Mouse (Mus musculus): ENCODE measurements at regions not wholly inside any gene's neighbourhood (a gene's known extent, or its start where the extent isn't known, plus 50 kb on each side); places are given as distances from the start of the nearest gene placed in this dataset.
A peak's percentile ranks its signal among the peaks of the same experiment; 100 is the strongest.

DNA sequence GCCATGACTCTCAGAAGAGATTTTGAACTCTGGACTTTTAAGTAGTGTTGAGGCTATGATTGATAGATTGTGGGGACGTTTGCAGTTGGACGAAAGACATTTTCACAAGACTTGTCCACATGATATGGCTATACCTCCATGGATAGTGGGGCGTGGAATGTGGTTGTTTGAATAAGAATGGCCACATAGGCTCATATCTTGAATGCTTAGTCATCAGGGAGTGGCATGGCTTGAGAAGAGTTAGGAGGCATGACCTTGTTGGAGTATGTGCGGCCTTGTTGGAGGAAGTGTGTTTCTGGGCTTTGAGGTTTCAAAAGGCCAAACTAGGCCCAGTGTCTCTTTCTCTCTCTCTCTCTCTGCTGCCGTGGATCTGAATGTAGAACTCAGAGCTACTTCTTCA is 204.7 kb upstream of the Pclo start:
- no peaks in the 10 kb centered on the region for H3K4me1 ChIP-seq (ENCODE audit: control insufficient read depth, insufficient read depth, low read length)
- H3K27me3 ChIP-seq (ENCODE audit: control insufficient read depth, insufficient read depth, low read length): no peaks in the 10 kb centered on the region
- no peaks in the 10 kb centered on the region for H3K79me2 ChIP-seq (ENCODE audit: control insufficient read depth, insufficient read depth, low read length)
- H3K36me3 ChIP-seq (ENCODE audit: control insufficient read depth, insufficient read depth, low read length): no peaks in the 10 kb centered on the region
- WGBS: 76% methylated on average over 5 of the region's 5 CpGs
- no peak overlapping the region for H3K4me3 ChIP-seq (ENCODE audit: insufficient read depth, low read depth, low read length)
- no peak for TF ChIP-seq POLR2A (IDR thresholded peaks at IDR 0.05; ENCODE audit: extremely low read depth, insufficient read depth, low read length)
- no peak for TF ChIP-seq CTCF (IDR thresholded peaks at IDR 0.05; ENCODE audit: low read depth, low read length)
- no peak overlapping the region for H3K27ac ChIP-seq (replicated peaks; ENCODE audit: insufficient read depth, low read depth, low read length)
- H3K9ac ChIP-seq (ENCODE audit: low read depth, low read length): no peak overlapping the region
- DNase-seq (ENCODE audit: extremely low read depth, low read depth, low spot score): no peak

DNA sequence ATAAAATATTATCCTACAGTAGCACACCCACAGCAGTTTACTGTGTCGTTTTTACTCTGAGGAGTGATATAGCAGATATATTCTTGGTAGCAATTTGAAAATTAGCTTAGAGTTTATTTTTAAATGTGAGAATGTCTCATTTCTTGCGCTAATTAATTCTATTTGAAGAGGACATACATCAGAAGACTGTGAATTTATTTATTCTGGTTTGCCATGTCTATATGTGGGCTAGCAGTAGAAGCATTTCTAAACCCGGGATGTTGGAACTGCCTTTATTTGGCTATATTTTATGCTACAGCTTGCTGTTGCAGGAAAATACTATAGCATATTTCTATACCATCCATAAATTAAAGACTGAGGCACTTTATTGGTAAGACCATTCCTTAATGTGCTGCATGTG is 203.0 kb upstream of the Pclo start:
- no peaks in the 10 kb centered on the region for H3K27me3 ChIP-seq (ENCODE audit: control insufficient read depth, insufficient read depth, low read length)
- no peak overlapping the region for H3K9ac ChIP-seq (ENCODE audit: low read depth, low read length)
- no peaks in the 10 kb centered on the region for H3K4me1 ChIP-seq (ENCODE audit: control insufficient read depth, insufficient read depth, low read length)
- H3K36me3 ChIP-seq (ENCODE audit: control insufficient read depth, insufficient read depth, low read length): no peaks in the 10 kb centered on the region
- H3K27ac ChIP-seq (replicated peaks; ENCODE audit: insufficient read depth, low read depth, low read length): no peak overlapping the region
- WGBS: 72% methylated on average over 3 of the region's 3 CpGs
- no peaks in the 10 kb centered on the region for H3K79me2 ChIP-seq (ENCODE audit: control insufficient read depth, insufficient read depth, low read length)
- DNase-seq (ENCODE audit: extremely low read depth, low read depth, low spot score): no peak
- H3K4me3 ChIP-seq (ENCODE audit: insufficient read depth, low read depth, low read length): no peak overlapping the region
- TF ChIP-seq CTCF (IDR thresholded peaks at IDR 0.05; ENCODE audit: low read depth, low read length) (no peak), POLR2A (IDR thresholded peaks at IDR 0.05; ENCODE audit: extremely low read depth, insufficient read depth, low read length) (no peak)

GRCm38 (mm10) chr5:14320216-14320615 is 194.5 kb upstream of the Pclo start:
- Histone ChIP-seq H3K27me3 (ENCODE audit: control insufficient read depth, insufficient read depth, low read length) (no peaks in the 10 kb centered on the region), H3K79me2 (ENCODE audit: control insufficient read depth, insufficient read depth, low read length) (no peaks in the 10 kb centered on the region), H3K36me3 (ENCODE audit: control insufficient read depth, insufficient read depth, low read length) (no peaks in the 10 kb centered on the region), H3K9ac (ENCODE audit: low read depth, low read length) (no peak overlapping the region), H3K4me1 (ENCODE audit: control insufficient read depth, insufficient read depth, low read length) (no peaks in the 10 kb centered on the region), H3K27ac (replicated peaks; ENCODE audit: insufficient read depth, low read depth, low read length) (no peak overlapping the region), H3K4me3 (ENCODE audit: insufficient read depth, low read depth, low read length) (no peak overlapping the region)
- no peak for TF ChIP-seq CTCF (IDR thresholded peaks at IDR 0.05; ENCODE audit: low read depth, low read length)
- no peak for TF ChIP-seq POLR2A (IDR thresholded peaks at IDR 0.05; ENCODE audit: extremely low read depth, insufficient read depth, low read length)
- WGBS: 77% methylated on average over 4 of the region's 4 CpGs
- no peak for DNase-seq (ENCODE audit: extremely low read depth, low read depth, low spot score)

GRCm38 (mm10) chr5:14322000-14322399 is 192.7 kb upstream of the Pclo start:
- H3K4me1 ChIP-seq (ENCODE audit: control insufficient read depth, insufficient read depth, low read length): no peaks in the 10 kb centered on the region
- H3K9ac ChIP-seq (ENCODE audit: low read depth, low read length): no peak overlapping the region
- H3K27ac ChIP-seq (replicated peaks; ENCODE audit: insufficient read depth, low read depth, low read length): no peak overlapping the region
- WGBS: 31% methylated on average over 1 of the region's 1 CpGs
- no peaks in the 10 kb centered on the region for H3K79me2 ChIP-seq (ENCODE audit: control insufficient read depth, insufficient read depth, low read length)
- no peak for TF ChIP-seq POLR2A (IDR thresholded peaks at IDR 0.05; ENCODE audit: extremely low read depth, insufficient read depth, low read length)
- TF ChIP-seq CTCF (IDR thresholded peaks at IDR 0.05; ENCODE audit: low read depth, low read length): no peak
- H3K4me3 ChIP-seq (ENCODE audit: insufficient read depth, low read depth, low read length): no peak overlapping the region
- no peaks in the 10 kb centered on the region for H3K36me3 ChIP-seq (ENCODE audit: control insufficient read depth, insufficient read depth, low read length)
- H3K27me3 ChIP-seq (ENCODE audit: control insufficient read depth, insufficient read depth, low read length): no peaks in the 10 kb centered on the region
- DNase-seq (ENCODE audit: extremely low read depth, low read depth, low spot score): no peak

- Histone ChIP-seq H3K79me2 (ENCODE audit: control insufficient read depth, insufficient read depth, low read length) (no peaks in the 10 kb centered on the region), H3K4me3 (ENCODE audit: insufficient read depth, low read depth, low read length) (no peak overlapping the region), H3K27ac (replicated peaks; ENCODE audit: insufficient read depth, low read depth, low read length) (no peak overlapping the region), H3K27me3 (ENCODE audit: control insufficient read depth, insufficient read depth, low read length) (no peaks in the 10 kb centered on the region), H3K4me1 (ENCODE audit: control insufficient read depth, insufficient read depth, low read length) (no peaks in the 10 kb centered on the region), H3K36me3 (ENCODE audit: control insufficient read depth, insufficient read depth, low read length) (no peaks in the 10 kb centered on the region), H3K9ac (ENCODE audit: low read depth, low read length) (no peak overlapping the region)
- no peak for DNase-seq (ENCODE audit: extremely low read depth, low read depth, low spot score)
- WGBS: 48% methylated on average over 1 of the region's 1 CpGs
- no peak for TF ChIP-seq CTCF (IDR thresholded peaks at IDR 0.05; ENCODE audit: low read depth, low read length)
- no peak for TF ChIP-seq POLR2A (IDR thresholded peaks at IDR 0.05; ENCODE audit: extremely low read depth, insufficient read depth, low read length)
Observed at GRCm38 (mm10) chr5:14360446-14360845, 154.3 kb upstream of the Pclo start.

DNA sequence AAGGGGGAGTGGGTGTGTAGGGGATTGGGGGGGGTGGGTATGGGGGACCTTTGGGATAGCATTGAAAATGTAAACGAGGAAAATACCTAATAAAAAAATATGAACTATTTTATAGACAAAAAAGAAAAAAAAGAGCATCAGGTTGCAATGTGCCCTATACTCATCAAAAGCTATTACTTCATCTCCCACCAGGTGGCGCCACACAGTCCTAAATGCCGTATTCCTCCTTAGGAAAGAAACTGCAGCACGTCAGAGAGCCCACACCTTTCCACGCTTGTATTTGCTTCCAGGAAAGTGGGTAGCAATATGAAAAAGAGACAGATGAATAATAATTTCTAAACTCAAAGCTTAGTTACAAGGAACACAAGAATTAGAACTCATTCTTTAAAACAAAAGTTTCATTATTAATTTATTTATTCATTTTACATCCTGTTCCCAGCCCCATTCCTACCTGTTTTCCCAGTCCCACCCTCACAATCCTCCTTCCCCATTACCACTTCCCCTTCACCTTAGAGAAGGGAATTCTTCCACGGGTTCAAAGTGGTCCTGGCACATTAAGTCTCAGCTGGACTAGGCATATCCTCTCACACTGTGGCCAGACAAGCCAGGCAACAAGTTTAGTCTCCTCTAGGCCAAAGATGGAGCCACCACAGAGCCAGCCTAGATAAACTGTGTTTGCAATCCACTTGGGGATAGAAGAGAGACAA is 125.4 kb upstream of the Pclo start:
- Histone ChIP-seq H3K36me3 (ENCODE audit: control insufficient read depth, insufficient read depth, low read length) (no peaks in the 10 kb centered on the region), H3K4me1 (ENCODE audit: control insufficient read depth, insufficient read depth, low read length) (no peaks in the 10 kb centered on the region), H3K4me3 (ENCODE audit: insufficient read depth, low read depth, low read length) (no peak overlapping the region), H3K27ac (replicated peaks; ENCODE audit: insufficient read depth, low read depth, low read length) (no peak overlapping the region), H3K9ac (ENCODE audit: low read depth, low read length) (no peak overlapping the region), H3K79me2 (ENCODE audit: control insufficient read depth, insufficient read depth, low read length) (no peaks in the 10 kb centered on the region), H3K27me3 (ENCODE audit: control insufficient read depth, insufficient read depth, low read length) (no peaks in the 10 kb centered on the region)
- TF ChIP-seq CTCF (IDR thresholded peaks at IDR 0.05; ENCODE audit: low read depth, low read length): no peak; the same call in 1 of the 2 replicates
- no peak for TF ChIP-seq POLR2A (IDR thresholded peaks at IDR 0.05; ENCODE audit: extremely low read depth, insufficient read depth, low read length)
- DNase-seq (ENCODE audit: extremely low read depth, low read depth, low spot score): peak; percentile 16
- WGBS: 16% methylated on average over 6 of the region's 6 CpGs

All from liver, adult 2 months (tissue).